Mouse (Mus musculus) liver, embryonic 12.5 days (tissue): Measurements from ENCODE around the gene Krtdap. TPM values are rescaled to one million over a fixed set of nuclear protein-coding genes. Genes with fewer than 3 reads are reported as not detected.
A peak's percentile ranks its signal among the peaks of the same experiment; 100 is the strongest.
"Not testable (repeated sequence)": the region's sequence is repeated elsewhere in the genome, so short reads cannot be mapped to it uniquely, and the experiment has no call there.

Experiments used
- ATAC-seq: fragments of 200-750 bp; cut with Nextera tagmentation; 2 replicates; pipeline ENCODE4 v1.8.0; 2017; ENCODE audit warnings: moderate number of reproducible peaks, mild to moderate bottlenecking, moderate library complexity
- H3K27ac ChIP-seq: fragments of 300-500 bp; sonication (generic); 2 replicates; pipeline ENCODE4 v1.5.1; 2016; ENCODE audit warnings: mild to moderate bottlenecking
- H3K27me3 ChIP-seq: fragments of 300-500 bp; sonication (generic); replicated peaks from 2 replicates; pipeline ENCODE4 v1.6.1; 2016; ENCODE audit warnings: mild to moderate bottlenecking, moderate library complexity
- H3K36me3 ChIP-seq: fragments of 300-500 bp; sonication (generic); 2 replicates; pipeline ENCODE4 v1.6.1; 2016; ENCODE audit warnings: mild to moderate bottlenecking, moderate library complexity
- H3K4me1 ChIP-seq: fragments of 300-500 bp; sonication (generic); 2 replicates; pipeline ENCODE4 v1.6.1; 2016
- H3K4me2 ChIP-seq: fragments of 300-500 bp; sonication (generic); 2 replicates; pipeline ENCODE4 v1.6.1; 2016; ENCODE audit warnings: mild to moderate bottlenecking, moderate library complexity
- H3K4me3 ChIP-seq: fragments of 300-500 bp; sonication (generic); 2 replicates; pipeline ENCODE4 v1.5.1; 2016; ENCODE audit warnings: mild to moderate bottlenecking, moderate library complexity
- H3K9ac ChIP-seq: fragments of 300-500 bp; sonication (generic); 2 replicates; pipeline ENCODE4 v1.6.1; 2016; ENCODE audit warnings: mild to moderate bottlenecking, moderate library complexity
- H3K9me3 ChIP-seq: fragments of 300-500 bp; sonication (generic); replicated peaks from 2 replicates; pipeline ENCODE4 v1.6.1; 2016; ENCODE audit warnings: mild to moderate bottlenecking, moderate library complexity
- WGBS: fragments of 180-500 bp; shearing (Covaris S2); methylation state at CpG from one replicate; pipeline ENCODE4 v1.1.7; 2016; ENCODE audit not compliant: insufficient replicate concordance; 5-methylcytosine and 5-hydroxymethylcytosine counted together
- polyA plus RNA-seq: library from polyadenylated mRNA; unstranded; fragments of >200 nt; fragmentation: Nextera tagmentation; extraction: Ambion mirVana; gene quantifications from 2 replicates; pipeline ENCODE4 v1.2.1, GENCODE M21; 2016

The Krtdap gene
- polyA plus RNA-seq = not detected in 2 replicates

- WGBS = 45% methylated on average over 15 of the region's 15 CpGs
Measured at GRCm38 (mm10) chr7:30787377-30788022, at the start of gene Krtdap. Krtdap (plus strand) TSS chr7:30787896.

GRCm38 (mm10) chr7:30742570-30742969 lies 45.1 kb upstream of the Krtdap start:
- not testable (repeated sequence) for H3K4me1 ChIP-seq, H3K27me3 ChIP-seq, H3K4me2 ChIP-seq, H3K9me3 ChIP-seq, H3K27ac ChIP-seq, H3K36me3 ChIP-seq, H3K9ac ChIP-seq, ATAC-seq, H3K4me3 ChIP-seq
- 69% methylated on average over 2 of the region's 2 CpGs for WGBS

More at GRCm38 (mm10) chr7:30787377-30788022, at the start of gene Krtdap:
- Histone ChIP-seq H3K27ac (no peak within 1 kb of the TSS), H3K4me2 (no peak within 1 kb of the TSS), H3K27me3 (peaks cover 31% of the 10 kb centered on the region), H3K4me3 (no peak within 1 kb of the TSS), H3K36me3 (no peaks in the 10 kb centered on the region), H3K4me1 (peaks cover 3% of the 10 kb centered on the region; the same call in 1 of the 2 replicates), H3K9me3 (no peaks in the 10 kb centered on the region), H3K9ac (no peak within 1 kb of the TSS)
- ATAC-seq = no peak

- H3K36me3 ChIP-seq, H3K9ac ChIP-seq, H3K4me3 ChIP-seq, H3K9me3 ChIP-seq, H3K27me3 ChIP-seq, H3K4me1 ChIP-seq, H3K4me2 ChIP-seq, H3K27ac ChIP-seq: not testable (repeated sequence)
- WGBS = 70% methylated on average over 1 of the region's 4 CpGs
- ATAC-seq = peak; percentile 36; the same call in 1 of the 2 replicates
Measured at GRCm38 (mm10) chr7:30743617-30744016, 44.1 kb upstream of the Krtdap start, which contains the start of gene Gapdhs. Gapdhs (minus strand) TSS chr7:30743681.

GRCm38 (mm10) chr7:30744022-30744598 lies 43.6 kb upstream of the Krtdap start:
- peaks cover 6% of the 10 kb centered on the region; the same call in 1 of the 2 replicates for H3K4me1 ChIP-seq
- 35% methylated on average over 4 of the region's 4 CpGs for WGBS
- H3K27ac ChIP-seq = no peak overlapping the region
- no peak for ATAC-seq
- no peaks in the 10 kb centered on the region for H3K9me3 ChIP-seq
- no peak overlapping the region for H3K9ac ChIP-seq
- H3K4me2 ChIP-seq = no peak overlapping the region
- no peaks in the 10 kb centered on the region for H3K27me3 ChIP-seq
- H3K4me3 ChIP-seq = no peak overlapping the region
- H3K36me3 ChIP-seq = peaks cover 4% of the 10 kb centered on the region; the same call in 1 of the 2 replicates

GRCm38 (mm10) chr7:30747525-30748204 lies 40.0 kb upstream of the Krtdap start:
- 73% methylated on average over 7 of the region's 7 CpGs for WGBS
- Histone ChIP-seq H3K27ac (no peak overlapping the region), H3K4me3 (no peak overlapping the region), H3K36me3 (no peaks in the 10 kb centered on the region), H3K9me3 (no peaks in the 10 kb centered on the region), H3K4me2 (no peak overlapping the region), H3K4me1 (peaks cover 6% of the 10 kb centered on the region; the same call in 1 of the 2 replicates), H3K27me3 (no peaks in the 10 kb centered on the region), H3K9ac (no peak overlapping the region)
- ATAC-seq = no peak

GRCm38 (mm10) chr7:30749824-30750606 lies 37.7 kb upstream of the Krtdap start:
- ATAC-seq = no peak
- WGBS = 73% methylated on average over 13 of the region's 13 CpGs
- Histone ChIP-seq H3K9ac (no peak overlapping the region), H3K27ac (no peak overlapping the region), H3K4me3 (no peak overlapping the region), H3K9me3 (0 out of 2 replicates have a peak, but pooled peaks cover 5% of the 10 kb centered on the region), H3K27me3 (no peaks in the 10 kb centered on the region), H3K4me2 (no peak overlapping the region), H3K36me3 (peaks cover 1% of the 10 kb centered on the region; the same call in 1 of the 2 replicates), H3K4me1 (no peaks in the 10 kb centered on the region)

GRCm38 (mm10) chr7:30751086-30751669 lies 36.5 kb upstream of the Krtdap start, which contains the start of gene Sbsn:
Sbsn (plus strand) TSS chr7:30751471.
- WGBS = 46% methylated on average over 5 of the region's 5 CpGs
- Histone ChIP-seq H3K9ac (no peak within 1 kb of the TSS), H3K27ac (no peak within 1 kb of the TSS), H3K4me3 (no peak within 1 kb of the TSS), H3K4me2 (no peak within 1 kb of the TSS), H3K9me3 (0 out of 2 replicates have a peak, but pooled peaks cover 9% of the 10 kb centered on the region), H3K36me3 (peaks cover 5% of the 10 kb centered on the region; the same call in 1 of the 2 replicates), H3K27me3 (no peaks in the 10 kb centered on the region), H3K4me1 (no peaks in the 10 kb centered on the region)
- no peak for ATAC-seq

GRCm38 (mm10) chr7:30757001-30757400 lies 30.7 kb upstream of the Krtdap start:
- H3K4me2 ChIP-seq = no peak overlapping the region
- H3K4me3 ChIP-seq = no peak overlapping the region
- H3K27me3 ChIP-seq = no peaks in the 10 kb centered on the region; the same call in 1 of the 2 replicates
- peaks cover 5% of the 10 kb centered on the region; the same call in 1 of the 2 replicates for H3K36me3 ChIP-seq
- no peak for ATAC-seq
- WGBS = 62% methylated on average over 3 of the region's 3 CpGs
- H3K27ac ChIP-seq = no peak overlapping the region
- H3K4me1 ChIP-seq = peaks cover 16% of the 10 kb centered on the region
- 0 out of 2 replicates have a peak, but pooled peaks cover 9% of the 10 kb centered on the region for H3K9me3 ChIP-seq
- no peak overlapping the region for H3K9ac ChIP-seq

- H3K27me3 ChIP-seq = peaks cover 12% of the 10 kb centered on the region
- peaks cover 22% of the 10 kb centered on the region for H3K4me1 ChIP-seq
- no peak overlapping the region for H3K9ac ChIP-seq
- no peak overlapping the region for H3K4me3 ChIP-seq
- H3K36me3 ChIP-seq = peaks cover 5% of the 10 kb centered on the region; the same call in 1 of the 2 replicates
- no peak for ATAC-seq
- 0 out of 2 replicates have a peak, but pooled peaks cover 9% of the 10 kb centered on the region for H3K9me3 ChIP-seq
- no peak overlapping the region for H3K27ac ChIP-seq
- no peak overlapping the region for H3K4me2 ChIP-seq
- WGBS = 29% methylated on average over 4 of the region's 4 CpGs
Measured at GRCm38 (mm10) chr7:30758853-30759252, 28.8 kb upstream of the Krtdap start.

- peak; percentile 60 for ATAC-seq
- WGBS = 12% methylated on average over 4 of the region's 4 CpGs
- H3K9ac ChIP-seq = no peak overlapping the region
- H3K27ac ChIP-seq = no peak overlapping the region
- H3K9me3 ChIP-seq = no peaks in the 10 kb centered on the region
- H3K4me2 ChIP-seq = no peak overlapping the region
- peaks cover 36% of the 10 kb centered on the region for H3K27me3 ChIP-seq
- no peak overlapping the region for H3K4me3 ChIP-seq
- H3K4me1 ChIP-seq = peaks cover 22% of the 10 kb centered on the region
- H3K36me3 ChIP-seq = no peaks in the 10 kb centered on the region
Measured at GRCm38 (mm10) chr7:30761769-30762352, 25.8 kb upstream of the Krtdap start.

GRCm38 (mm10) chr7:30763456-30763855 lies 24.2 kb upstream of the Krtdap start, which contains the start of gene Dmkn:
Dmkn (plus strand) TSS chr7:30763756.
- H3K9me3 ChIP-seq = no peaks in the 10 kb centered on the region
- peaks cover 22% of the 10 kb centered on the region for H3K4me1 ChIP-seq
- ATAC-seq = no peak
- no peak within 1 kb of the TSS for H3K4me2 ChIP-seq
- H3K27ac ChIP-seq = no peak within 1 kb of the TSS
- H3K36me3 ChIP-seq = no peaks in the 10 kb centered on the region
- WGBS = 49% methylated on average over 5 of the region's 5 CpGs
- no peak within 1 kb of the TSS for H3K4me3 ChIP-seq
- peaks cover 36% of the 10 kb centered on the region for H3K27me3 ChIP-seq
- no peak within 1 kb of the TSS for H3K9ac ChIP-seq
